Mouse (Mus musculus) embryonic fibroblast, embryonic 13.5 days (primary cell): ENCODE data around the gene Nagpa.

Experiments
- CTCF ChIP-seq: IDR thresholded peaks from 2 replicates; pipeline ENCODE4 v1.5.1; 2011; ENCODE audit warnings: mild to moderate bottlenecking, control low read depth, low read length, moderate library complexity, borderline replicate concordance; ENCODE audit not compliant: insufficient read depth
- POLR2A ChIP-seq: IDR thresholded peaks from 2 replicates; pipeline ENCODE4 v1.6.1; 2011; ENCODE audit warnings: low read depth, mild to moderate bottlenecking, control low read depth, low read length, moderate library complexity

DNA sequence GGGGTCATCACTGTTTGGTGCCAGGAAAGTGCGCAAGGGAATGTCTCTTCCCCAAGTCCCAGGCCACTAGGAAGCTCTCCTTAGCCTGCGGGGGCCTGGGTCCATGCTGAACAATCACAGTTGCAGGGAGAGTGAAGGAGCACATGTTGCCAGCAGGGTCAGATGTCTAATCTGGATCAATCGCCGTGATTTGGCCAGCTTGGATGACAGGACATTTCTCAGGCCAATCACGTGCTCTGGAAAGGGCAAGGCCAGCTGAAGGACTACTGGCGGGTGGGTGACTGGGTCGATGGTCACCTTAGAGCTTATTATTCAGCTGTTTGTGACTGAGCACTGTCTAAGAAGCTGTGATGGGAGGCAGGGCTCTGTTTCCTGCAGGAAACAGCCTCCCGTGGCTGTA, 19.7 kb downstream of the Nagpa start:
- no peak for TF ChIP-seq CTCF
- no peak for TF ChIP-seq POLR2A
